Mouse (Mus musculus) bone marrow, adult 2 months (tissue): ENCODE measurements around the gene Zfp454.

Experiments
- CTCF ChIP-seq: fragments of 200-500 bp; IDR thresholded peaks from 2 replicates; pipeline ENCODE4 v1.5.1; 2011; ENCODE audit warnings: low read length, control low read depth; ENCODE audit not compliant: control insufficient read depth, insufficient read depth
- POLR2A ChIP-seq: fragments of 200-500 bp; IDR thresholded peaks from 2 replicates; pipeline ENCODE4 v1.6.1; 2011; ENCODE audit warnings: low read depth, mild to moderate bottlenecking, control low read depth, low read length, borderline replicate concordance; ENCODE audit not compliant: control insufficient read depth

GRCm38 (mm10) chr11:50931451-50931866 lies 44.0 kb upstream of the Zfp454 start, which contains the start of gene Zfp354b:
- TF ChIP-seq CTCF (no peak), POLR2A (no peak)
